Mouse (Mus musculus) lung, adult 10 weeks (tissue): ENCODE results near the gene Mcm3. TPM values are rescaled to one million over a fixed set of nuclear protein-coding genes. Genes with fewer than 3 reads are reported as not detected.

ENCODE experiments used
- polyA plus RNA-seq: library from polyadenylated mRNA; stranded (reverse); fragments of 350-450 nt; fragmentation: Illumina TruSeq; extraction: RNeasy Lipid Tissue Mini Kit (QIAGEN cat#74804); gene quantifications from one replicate; pipeline ENCODE4 v1.2.3, GENCODE M21; 2014; ENCODE audit warnings: low read depth, low replicate concordance; ENCODE audit not compliant: insufficient read depth

The Mcm3 gene
- polyA plus RNA-seq: 10.9 TPM

GRCm38 (mm10) chr1:20819771-20820605, at the start of gene Mcm3:
Gene Mcm3, minus strand, starts transcription at chr1:20820312.

DNA sequence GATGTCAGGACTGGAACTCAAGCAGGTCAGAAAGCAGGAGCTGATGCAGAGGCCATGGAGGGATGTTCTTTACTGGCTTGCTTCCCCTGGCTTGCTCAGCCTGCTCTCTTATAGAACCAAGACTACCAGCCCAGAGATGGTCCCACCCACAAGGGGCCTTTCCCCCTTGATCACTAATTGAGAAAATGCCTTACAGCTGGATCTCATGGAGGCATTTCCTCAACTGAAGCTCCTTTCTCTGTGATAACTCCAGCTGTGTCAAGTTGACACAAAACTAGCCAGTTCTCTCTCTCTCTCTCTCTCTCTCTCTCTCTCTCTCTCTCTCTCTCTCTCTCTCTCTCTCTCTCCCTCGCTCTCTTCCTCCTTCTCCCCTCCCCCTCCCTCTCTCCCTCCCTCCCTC, 29.6 kb downstream of the Mcm3 start, which contains the start of gene Il17f:
TSS of gene Il17f (minus strand) at position 101 of the 400 bp plus-strand sequence.

Other genes with a start within 250 kb of the Mcm3 start
- 0.03 TPM for gene Pkhd1, start 202.2 kb downstream of the Mcm3 start, polyA plus RNA-seq
- gene Il17a, start 89.4 kb downstream of the Mcm3 start, polyA plus RNA-seq: not detected
- gene Il17f, start 29.7 kb downstream of the Mcm3 start, polyA plus RNA-seq: not detected
- gene Paqr8, start 70.3 kb upstream of the Mcm3 start, polyA plus RNA-seq: 6.9 TPM
- 6.4 TPM for gene Efhc1, start 131.3 kb upstream of the Mcm3 start, polyA plus RNA-seq